Mouse (Mus musculus) CD8-positive naive resting alpha-beta T cell, adult 2 months (primary cell): ENCODE results near the gene Setd1a.
"Not testable (repeated sequence)": the region's sequence is repeated elsewhere in the genome, so short reads cannot be mapped to it uniquely, and the experiment has no call there.

Source experiments
- DNase-seq, 2 experiments: peaks; one replicate each; pipeline ENCODE4 v3.0.0; 2022; ENCODE audit warnings: low read depth in 2 of 2, low spot score in 2 of 2

Setd1a gene

GRCm38 (mm10) chr7:127835550-127835949 is 59.1 kb downstream of the Setd1a start:
- no peak for DNase-seq

GRCm38 (mm10) chr7:127837473-127837872 is 61.0 kb downstream of the Setd1a start:
- DNase-seq: no peak

- not testable (repeated sequence) for DNase-seq
Measured at GRCm38 (mm10) chr7:127837878-127838277, 61.4 kb downstream of the Setd1a start.

- not testable (repeated sequence) for DNase-seq
Measured at GRCm38 (mm10) chr7:127840031-127840430, 63.6 kb downstream of the Setd1a start.

GRCm38 (mm10) chr7:127840886-127841285 is 64.4 kb downstream of the Setd1a start:
- peak; percentile 47 to 57 for DNase-seq

GRCm38 (mm10) chr7:127841340-127842000 is 65.0 kb downstream of the Setd1a start:
- DNase-seq: peak; percentile 87 to 89

GRCm38 (mm10) chr7:127842001-127842718 is 65.7 kb downstream of the Setd1a start:
- peak; percentile 64 to 74 for DNase-seq
